Mouse (Mus musculus): Measurements from ENCODE around the gene Ehd1. TPM values are rescaled to one million over a fixed set of nuclear protein-coding genes. Genes with fewer than 3 reads are reported as not detected.

Gene Ehd1
- polyA plus RNA-seq, 1 experiment from 2014 or later, result 96.9 TPM

MicroRNAs within 50 kb of the gene (microRNA counts, 519-probe panel; counts per million panel counts)
- microRNA mmu-miR-192, result not detected

Small RNA genes lying within 50 kb of the gene (microRNA-seq; reads per million reads assigned to microRNA genes)
- gene Mir192 (96.6 reads per million, percentile 50 among the genes with 10 or more reads in this experiment), gene Mir194-2 (106 reads per million, percentile 51 among the genes with 10 or more reads in this experiment), gene Mir6989 (not detected)

Other genes with a start within 250 kb of the Ehd1 start
- gene Syvn1, start 230.1 kb upstream of the Ehd1 start, polyA plus RNA-seq (2016; fragmentation: Nextera tagmentation; extraction: Ambion mirVana), result 30.0 and 32.6 TPM in 2 replicates
- 75.8 and 76.4 TPM in 2 replicates for gene Mrpl49, start 218.9 kb upstream of the Ehd1 start, polyA plus RNA-seq (2016; fragmentation: Nextera tagmentation; extraction: Ambion mirVana)
- 595 and 628 TPM in 2 replicates for gene Fau, start 218.9 kb upstream of the Ehd1 start, polyA plus RNA-seq (2016; fragmentation: Nextera tagmentation; extraction: Ambion mirVana)
- gene Znhit2, start 215.5 kb upstream of the Ehd1 start, polyA plus RNA-seq (2016; fragmentation: Nextera tagmentation; extraction: Ambion mirVana), result 30.8 and 32.2 TPM in 2 replicates
- gene Tm7sf2, start 208.4 kb upstream of the Ehd1 start, polyA plus RNA-seq (2016; fragmentation: Nextera tagmentation; extraction: Ambion mirVana), result 41.0 and 41.3 TPM in 2 replicates
- 77.0 and 82.2 TPM in 2 replicates for gene Vps51, start 199.5 kb upstream of the Ehd1 start, polyA plus RNA-seq (2016; fragmentation: Nextera tagmentation; extraction: Ambion mirVana)
- not detected in 2 replicates for gene Tmem262, start 196.7 kb upstream of the Ehd1 start, polyA plus RNA-seq (2016; fragmentation: Nextera tagmentation; extraction: Ambion mirVana)
- gene Gm28374, start 194.5 kb upstream of the Ehd1 start, polyA plus RNA-seq (2016; fragmentation: Nextera tagmentation; extraction: Ambion mirVana), result 2.6 and 3.6 TPM in 2 replicates
- 67.1 and 75.1 TPM in 2 replicates for gene Zfpl1, start 191.8 kb upstream of the Ehd1 start, polyA plus RNA-seq (2016; fragmentation: Nextera tagmentation; extraction: Ambion mirVana)
- 41.5 and 42.1 TPM in 2 replicates for gene Cdca5, start 191.7 kb upstream of the Ehd1 start, polyA plus RNA-seq (2016; fragmentation: Nextera tagmentation; extraction: Ambion mirVana)
- 0.77 TPM in 1 of 2 replicates, not detected in the other for gene AC131692.1, start 182.3 kb upstream of the Ehd1 start, polyA plus RNA-seq (2016; fragmentation: Nextera tagmentation; extraction: Ambion mirVana)
- 0.59 and 0.94 TPM in 2 replicates for gene Naaladl1, start 170.9 kb upstream of the Ehd1 start, polyA plus RNA-seq (2016; fragmentation: Nextera tagmentation; extraction: Ambion mirVana)
- 49.7 and 50.8 TPM in 2 replicates for gene Sac3d1, start 158.1 kb upstream of the Ehd1 start, polyA plus RNA-seq (2016; fragmentation: Nextera tagmentation; extraction: Ambion mirVana)
- 29.7 and 30.5 TPM in 2 replicates for gene Snx15, start 148.4 kb upstream of the Ehd1 start, polyA plus RNA-seq (2016; fragmentation: Nextera tagmentation; extraction: Ambion mirVana)
- gene Batf2, start 135.7 kb upstream of the Ehd1 start, polyA plus RNA-seq (2016; fragmentation: Nextera tagmentation; extraction: Ambion mirVana), result not detected in 2 replicates
- gene Arl2, start 135.2 kb upstream of the Ehd1 start, polyA plus RNA-seq (2016; fragmentation: Nextera tagmentation; extraction: Ambion mirVana), result 90.9 and 96.1 TPM in 2 replicates
- gene Majin, start 92.3 kb upstream of the Ehd1 start, polyA plus RNA-seq (2016; fragmentation: Nextera tagmentation; extraction: Ambion mirVana), result not detected in 2 replicates
- 0.74 TPM in 1 of 2 replicates, not detected in the other for gene Gpha2, start 50.3 kb upstream of the Ehd1 start, polyA plus RNA-seq (2016; fragmentation: Nextera tagmentation; extraction: Ambion mirVana)
- gene Ppp2r5b, start 40.9 kb upstream of the Ehd1 start, polyA plus RNA-seq (2016; fragmentation: Nextera tagmentation; extraction: Ambion mirVana), result 61.3 and 66.1 TPM in 2 replicates
- 13.6 and 14.2 TPM in 2 replicates for gene Atg2a, start 35.1 kb upstream of the Ehd1 start, polyA plus RNA-seq (2016; fragmentation: Nextera tagmentation; extraction: Ambion mirVana)
- 0.29 and 0.37 TPM in 2 replicates for gene Cdc42bpg, start 29.7 kb downstream of the Ehd1 start, polyA plus RNA-seq (2016; fragmentation: Nextera tagmentation; extraction: Ambion mirVana)
- 99.0 and 103 TPM in 2 replicates for gene Men1, start 58.3 kb downstream of the Ehd1 start, polyA plus RNA-seq (2016; fragmentation: Nextera tagmentation; extraction: Ambion mirVana)
- 14.6 and 14.7 TPM in 2 replicates for gene Map4k2, start 64.4 kb downstream of the Ehd1 start, polyA plus RNA-seq (2016; fragmentation: Nextera tagmentation; extraction: Ambion mirVana)
- 193 and 205 TPM in 2 replicates for gene Sf1, start 87.0 kb downstream of the Ehd1 start, polyA plus RNA-seq (2016; fragmentation: Nextera tagmentation; extraction: Ambion mirVana)
- 2.3 and 2.7 TPM in 2 replicates for gene Pygm, start 107.7 kb downstream of the Ehd1 start, polyA plus RNA-seq (2016; fragmentation: Nextera tagmentation; extraction: Ambion mirVana)
- gene Rasgrp2, start 122.6 kb downstream of the Ehd1 start, polyA plus RNA-seq (2016; fragmentation: Nextera tagmentation; extraction: Ambion mirVana), result 21.5 and 21.6 TPM in 2 replicates
- 16.0 and 22.5 TPM in 2 replicates for gene Nrxn2, start 142.0 kb downstream of the Ehd1 start, polyA plus RNA-seq (2016; fragmentation: Nextera tagmentation; extraction: Ambion mirVana)